Mouse (Mus musculus): ENCODE measurements around the gene Cacna1g. TPM values are rescaled to one million over a fixed set of nuclear protein-coding genes. Genes with fewer than 3 reads are reported as not detected.
"Not testable (repeated sequence)": the region's sequence is repeated elsewhere in the genome, so short reads cannot be mapped to it uniquely, and the experiment has no call there.

Gene Cacna1g
- polyA plus RNA-seq, 1 experiment from 2014 or later = 32.7 TPM

DNA sequence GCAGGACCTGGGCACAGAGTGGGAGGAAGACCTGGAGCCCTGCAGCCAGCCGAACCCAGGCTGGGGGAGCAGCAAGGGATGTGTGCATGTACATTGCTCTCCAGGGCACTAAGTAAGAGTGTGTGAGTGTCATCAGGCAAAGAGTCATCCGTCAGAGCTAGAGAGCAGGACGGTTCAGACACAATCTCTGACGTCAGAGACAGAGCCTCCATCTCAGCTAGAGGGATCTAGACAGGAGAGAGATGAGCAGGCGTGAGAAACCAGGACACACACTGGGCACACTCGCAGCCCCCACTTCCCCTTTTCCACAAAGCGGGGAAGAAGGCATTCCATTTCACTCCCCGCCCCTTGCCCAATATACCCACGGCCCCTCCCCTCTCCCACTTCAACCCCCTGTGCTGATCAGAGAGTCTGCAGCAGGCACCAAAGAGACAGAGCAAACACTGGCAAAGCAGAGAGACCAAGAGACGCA, 61.0 kb downstream of the Cacna1g start:
- H3K36me3 ChIP-seq = peaks cover 97% of the 10 kb centered on the region
- no peak overlapping the region for H3K27ac ChIP-seq
- H3K9me3 ChIP-seq = no peaks in the 10 kb centered on the region
- no peaks in the 10 kb centered on the region for H3K27me3 ChIP-seq
- H3K4me3 ChIP-seq = no peak overlapping the region
- WGBS = 43% methylated on average over 10 of the region's 10 CpGs
- H3K9ac ChIP-seq = peak overlapping the region; percentile 13; the same call in 1 of the 2 replicates
- H3K4me2 ChIP-seq (replicated peaks) = no peak overlapping the region
- H3K4me1 ChIP-seq = peaks cover 35% of the 10 kb centered on the region
- ATAC-seq (ENCODE audit: low FRiP score, low read depth) = peak; percentile 3; the same call in 1 of the 2 replicates

DNA sequence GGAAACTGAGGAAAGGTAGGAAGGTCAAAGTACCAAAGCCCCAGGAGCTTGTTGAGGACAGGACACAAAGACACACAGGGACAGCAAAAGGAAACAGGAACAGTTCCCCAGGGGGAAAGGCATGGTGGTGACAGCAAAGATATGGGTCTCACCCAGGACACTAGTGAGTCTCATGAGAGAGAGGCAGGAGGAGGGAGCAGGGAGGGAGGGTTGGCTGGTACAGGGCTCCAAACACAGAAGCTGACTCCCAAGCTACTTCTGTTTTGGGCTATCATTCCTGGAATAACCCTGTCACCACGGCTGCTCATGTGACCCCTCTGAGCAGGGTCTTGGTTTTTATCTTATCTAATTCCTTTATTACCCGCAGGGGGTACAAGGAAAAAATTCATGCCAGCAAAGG, 61.4 kb downstream of the Cacna1g start:
- Histone ChIP-seq H3K27me3 (no peaks in the 10 kb centered on the region), H3K9ac (no peak overlapping the region), H3K4me1 (peaks cover 40% of the 10 kb centered on the region), H3K9me3 (no peaks in the 10 kb centered on the region), H3K27ac (no peak overlapping the region), H3K4me3 (no peak overlapping the region), H3K4me2 (replicated peaks) (no peak overlapping the region), H3K36me3 (peaks cover 92% of the 10 kb centered on the region)
- 54% methylated on average over 2 of the region's 2 CpGs for WGBS
- ATAC-seq (ENCODE audit: low FRiP score, low read depth) = no peak

DNA sequence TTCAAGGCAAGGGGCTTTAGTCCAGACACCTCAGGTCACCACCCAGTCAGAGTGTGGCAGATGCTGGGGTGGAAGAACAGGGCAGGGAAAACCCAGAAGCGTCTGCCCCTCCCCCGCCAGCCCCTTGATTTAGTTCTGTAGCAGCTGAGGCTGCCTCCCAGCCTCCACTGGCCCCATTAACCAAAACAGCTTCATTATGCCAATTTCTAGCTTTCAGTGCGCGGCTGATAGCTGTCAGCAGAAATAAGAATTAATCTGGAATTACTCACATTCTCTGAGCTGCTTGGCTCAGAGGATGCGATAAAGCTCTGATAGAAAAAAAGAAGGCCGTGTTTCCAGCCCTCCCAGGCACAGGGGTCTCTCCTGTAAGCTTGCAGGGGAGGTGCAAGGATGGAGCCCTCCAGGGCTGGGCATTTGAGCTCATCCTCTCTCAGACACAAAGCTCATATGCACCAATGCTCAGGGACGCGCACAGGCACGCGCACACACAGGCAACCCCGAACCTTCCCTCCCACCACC, 66.1 kb downstream of the Cacna1g start:
- peaks cover 45% of the 10 kb centered on the region for H3K36me3 ChIP-seq
- ATAC-seq (ENCODE audit: low FRiP score, low read depth) = no peak
- no peak overlapping the region; the same call in 1 of the 2 replicates for H3K27ac ChIP-seq
- no peak overlapping the region for H3K4me2 ChIP-seq (replicated peaks)
- no peak overlapping the region for H3K4me3 ChIP-seq
- H3K9ac ChIP-seq = no peak overlapping the region
- no peaks in the 10 kb centered on the region for H3K27me3 ChIP-seq
- WGBS = 50% methylated on average over 11 of the region's 11 CpGs
- H3K9me3 ChIP-seq = no peaks in the 10 kb centered on the region
- H3K4me1 ChIP-seq = peaks cover 54% of the 10 kb centered on the region

DNA sequence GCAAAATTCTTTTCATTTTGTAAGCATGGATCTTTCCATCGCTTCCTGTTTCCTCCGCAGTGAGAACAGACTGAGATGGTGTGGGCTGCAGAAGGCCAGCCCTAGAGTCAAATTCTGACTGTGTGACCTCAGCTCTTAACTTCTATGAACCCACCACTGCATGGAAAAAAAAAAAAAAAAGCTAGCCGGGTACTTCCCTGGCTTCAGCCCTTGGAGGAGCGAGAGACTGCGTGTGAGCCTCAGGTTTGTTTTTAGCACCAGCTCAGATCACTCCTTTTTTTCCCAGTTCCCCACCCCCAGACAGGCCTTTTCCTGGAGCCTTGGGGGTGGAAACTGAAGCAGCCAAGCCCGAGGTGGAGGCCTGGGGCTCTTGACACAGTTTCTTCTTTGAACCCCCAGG, 68.7 kb downstream of the Cacna1g start:
- no peak overlapping the region for H3K4me2 ChIP-seq (replicated peaks)
- ATAC-seq (ENCODE audit: low FRiP score, low read depth) = 0 out of 2 replicates have a peak, but pooled peaks have one; percentile 20
- peak overlapping the region; percentile 55; the same call in 1 of the 2 replicates for H3K27ac ChIP-seq
- peaks cover 20% of the 10 kb centered on the region for H3K36me3 ChIP-seq
- H3K4me1 ChIP-seq = peaks cover 57% of the 10 kb centered on the region
- WGBS = 51% methylated on average over 6 of the region's 6 CpGs
- H3K27me3 ChIP-seq = no peaks in the 10 kb centered on the region
- no peak overlapping the region; the same call in 1 of the 2 replicates for H3K9ac ChIP-seq
- no peak overlapping the region for H3K4me3 ChIP-seq
- H3K9me3 ChIP-seq = no peaks in the 10 kb centered on the region

DNA sequence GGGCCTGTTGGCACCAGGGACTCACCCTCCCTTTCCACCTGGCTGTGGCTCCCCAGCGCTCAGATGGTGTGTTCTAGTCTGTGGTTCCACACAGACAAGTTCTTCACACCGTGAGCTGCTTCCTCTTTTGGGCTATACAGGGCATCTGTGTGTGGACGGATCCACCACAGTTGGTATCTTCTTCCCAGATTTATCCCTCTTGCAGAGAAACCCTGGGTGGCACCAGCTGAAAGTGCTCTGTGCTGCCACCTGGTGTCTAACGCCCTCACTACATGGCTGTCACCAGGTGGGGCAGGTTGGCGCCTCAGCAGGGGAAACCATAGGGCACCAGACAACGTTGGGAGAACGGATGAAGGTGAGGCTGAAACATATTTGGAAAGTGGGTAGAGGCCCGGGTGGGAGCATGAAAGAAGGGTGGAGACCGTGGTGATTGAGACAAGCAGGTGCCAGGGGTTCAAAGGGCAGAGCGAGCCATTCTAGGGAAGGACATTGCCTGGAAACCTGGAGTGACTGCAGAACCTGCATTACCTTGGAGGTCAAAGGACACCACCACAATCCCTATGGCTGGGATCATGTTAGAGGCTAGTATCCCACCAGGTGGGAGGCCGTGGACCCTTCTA, 69.2 kb downstream of the Cacna1g start:
- Histone ChIP-seq H3K4me2 (replicated peaks) (no peak overlapping the region), H3K4me3 (no peak overlapping the region), H3K9ac (no peak overlapping the region), H3K9me3 (no peaks in the 10 kb centered on the region), H3K36me3 (peaks cover 14% of the 10 kb centered on the region), H3K4me1 (peaks cover 56% of the 10 kb centered on the region), H3K27ac (peak overlapping the region; percentile 55; the same call in 1 of the 2 replicates), H3K27me3 (no peaks in the 10 kb centered on the region)
- WGBS = 24% methylated on average over 11 of the region's 11 CpGs
- peak; percentile 33; the same call in 1 of the 2 replicates for ATAC-seq (ENCODE audit: low FRiP score, low read depth)

DNA sequence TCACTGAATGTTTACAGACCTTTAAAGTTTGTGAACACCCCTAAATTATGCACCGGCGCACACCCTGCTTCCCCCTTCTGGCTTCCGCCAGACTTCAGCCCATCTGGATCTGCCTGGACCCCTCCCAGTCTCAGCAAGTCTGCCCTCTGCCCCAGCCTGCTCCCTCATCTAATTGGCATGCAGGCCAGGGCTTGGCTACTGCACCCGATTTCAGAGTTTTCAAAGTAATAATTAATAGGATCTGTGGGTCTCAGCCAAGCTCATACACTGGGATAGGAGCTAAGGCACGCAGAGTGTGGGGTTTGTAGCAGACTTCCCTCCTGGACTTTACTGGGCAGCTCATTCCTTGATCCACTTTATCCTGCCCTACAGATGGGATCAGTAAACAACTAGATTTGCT, 69.8 kb downstream of the Cacna1g start:
- no peak for ATAC-seq (ENCODE audit: low FRiP score, low read depth)
- WGBS = 38% methylated on average over 5 of the region's 5 CpGs
- H3K4me2 ChIP-seq (replicated peaks) = no peak overlapping the region
- H3K4me1 ChIP-seq = peaks cover 50% of the 10 kb centered on the region
- no peaks in the 10 kb centered on the region for H3K27me3 ChIP-seq
- H3K4me3 ChIP-seq = no peak overlapping the region
- H3K9me3 ChIP-seq = no peaks in the 10 kb centered on the region
- H3K27ac ChIP-seq = peak overlapping the region; percentile 28; the same call in 1 of the 2 replicates
- H3K9ac ChIP-seq = no peak overlapping the region
- peaks cover 8% of the 10 kb centered on the region for H3K36me3 ChIP-seq

DNA sequence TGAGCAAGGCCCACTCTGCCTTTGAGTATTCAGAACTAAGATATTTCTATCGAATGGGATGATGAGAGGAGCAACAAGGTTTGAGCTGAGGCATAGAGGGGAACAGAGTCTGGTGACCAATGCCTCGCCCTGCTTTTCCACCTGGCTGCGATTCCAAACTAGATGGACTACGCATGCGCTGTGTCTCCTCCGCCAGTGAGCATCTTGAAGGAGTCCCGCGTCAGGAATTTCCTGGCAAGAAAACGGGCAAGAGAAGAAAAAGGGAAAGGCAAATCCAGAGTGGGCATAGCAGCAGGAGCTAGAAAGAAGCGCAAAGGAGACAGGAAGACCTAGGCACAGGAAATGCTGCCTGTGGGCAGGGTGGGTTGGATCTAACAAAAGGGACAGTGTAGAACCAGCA, 70.2 kb downstream of the Cacna1g start:
- Histone ChIP-seq H3K36me3 (peaks cover 4% of the 10 kb centered on the region), H3K4me2 (replicated peaks) (no peak overlapping the region), H3K27ac (peak overlapping the region; percentile 28; the same call in 1 of the 2 replicates), H3K9me3 (no peaks in the 10 kb centered on the region), H3K4me3 (no peak overlapping the region), H3K4me1 (peaks cover 48% of the 10 kb centered on the region), H3K27me3 (no peaks in the 10 kb centered on the region), H3K9ac (no peak overlapping the region)
- no peak for ATAC-seq (ENCODE audit: low FRiP score, low read depth)
- 76% methylated on average over 10 of the region's 10 CpGs for WGBS

DNA sequence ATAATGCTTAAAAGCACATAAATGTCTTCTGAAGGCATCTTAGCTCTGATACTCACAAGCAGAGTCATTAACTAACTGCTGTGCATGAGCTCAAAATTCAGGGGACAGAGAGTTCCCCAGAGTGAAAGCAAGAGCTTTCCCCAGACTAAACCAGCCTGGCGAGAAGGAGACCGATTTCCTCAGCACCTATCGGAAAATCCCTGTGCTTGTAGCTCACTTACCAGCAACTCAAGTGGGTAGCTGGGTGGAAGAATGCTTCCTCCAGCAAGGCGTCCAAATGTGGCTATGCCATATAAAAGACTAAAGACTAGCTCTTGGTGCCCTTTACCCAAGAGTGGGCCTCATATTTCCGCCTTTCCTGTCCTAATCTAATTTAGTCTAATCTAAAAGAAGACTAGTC, 71.3 kb downstream of the Cacna1g start:
- Histone ChIP-seq H3K27me3 (no peaks in the 10 kb centered on the region), H3K9me3 (no peaks in the 10 kb centered on the region), H3K36me3 (no peaks in the 10 kb centered on the region), H3K9ac (no peak overlapping the region), H3K4me1 (peaks cover 44% of the 10 kb centered on the region), H3K4me3 (no peak overlapping the region), H3K27ac (no peak overlapping the region), H3K4me2 (replicated peaks) (no peak overlapping the region)
- no peak for ATAC-seq (ENCODE audit: low FRiP score, low read depth)
- WGBS = 79% methylated on average over 5 of the region's 5 CpGs

DNA sequence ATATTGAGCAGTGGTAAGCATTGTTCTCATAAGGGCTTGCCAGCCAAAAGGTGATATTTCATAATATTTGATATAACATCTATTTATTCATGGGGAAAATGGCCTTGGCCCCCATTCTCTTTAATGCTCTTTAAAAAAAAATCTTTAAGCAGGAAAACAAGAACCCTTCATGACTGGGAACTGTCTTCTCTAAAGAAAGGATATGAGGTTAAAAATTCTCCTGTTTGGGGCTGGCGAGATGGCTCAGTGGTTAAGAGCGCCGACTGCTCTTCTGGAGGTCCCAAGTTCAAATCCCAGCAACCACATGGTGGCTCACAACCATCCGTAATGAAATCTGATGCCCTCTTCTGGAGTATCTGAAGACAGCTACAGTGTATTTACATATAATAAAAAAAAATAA, 72.0 kb downstream of the Cacna1g start:
- H3K27me3 ChIP-seq; H3K9ac ChIP-seq; H3K9me3 ChIP-seq; H3K36me3 ChIP-seq; H3K4me2 ChIP-seq (replicated peaks); H3K4me3 ChIP-seq; H3K27ac ChIP-seq; ATAC-seq (ENCODE audit: low FRiP score, low read depth): not testable (repeated sequence)
- H3K4me1 ChIP-seq = peaks cover 37% of the 10 kb centered on the region
- 82% methylated on average over 4 of the region's 4 CpGs for WGBS

DNA sequence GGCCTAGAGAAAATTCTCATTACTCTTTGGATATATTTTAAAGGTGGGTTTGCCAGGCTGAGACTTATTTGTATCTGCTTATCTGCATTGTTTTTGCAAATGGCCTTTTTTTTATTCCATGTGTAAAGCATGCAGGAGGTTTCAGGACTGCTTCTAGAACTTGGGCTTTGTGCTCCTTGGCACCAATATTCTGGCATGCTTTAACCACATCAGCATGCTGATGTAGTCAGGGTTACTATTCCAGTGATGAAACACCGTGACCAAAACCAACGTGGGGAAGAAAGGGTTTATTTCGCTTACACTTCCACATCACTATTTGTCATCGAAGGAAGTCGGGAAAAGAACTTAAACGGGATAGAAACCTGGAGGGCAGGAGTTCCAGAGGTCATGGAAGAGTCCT, 73.0 kb downstream of the Cacna1g start:
- Histone ChIP-seq H3K27me3 (no peaks in the 10 kb centered on the region), H3K4me1 (peaks cover 28% of the 10 kb centered on the region), H3K9ac (no peak overlapping the region), H3K4me3 (no peak overlapping the region), H3K9me3 (no peaks in the 10 kb centered on the region), H3K27ac (no peak overlapping the region), H3K4me2 (replicated peaks) (no peak overlapping the region), H3K36me3 (no peaks in the 10 kb centered on the region)
- ATAC-seq (ENCODE audit: low FRiP score, low read depth) = no peak
- 66% methylated on average over 6 of the region's 6 CpGs for WGBS

DNA sequence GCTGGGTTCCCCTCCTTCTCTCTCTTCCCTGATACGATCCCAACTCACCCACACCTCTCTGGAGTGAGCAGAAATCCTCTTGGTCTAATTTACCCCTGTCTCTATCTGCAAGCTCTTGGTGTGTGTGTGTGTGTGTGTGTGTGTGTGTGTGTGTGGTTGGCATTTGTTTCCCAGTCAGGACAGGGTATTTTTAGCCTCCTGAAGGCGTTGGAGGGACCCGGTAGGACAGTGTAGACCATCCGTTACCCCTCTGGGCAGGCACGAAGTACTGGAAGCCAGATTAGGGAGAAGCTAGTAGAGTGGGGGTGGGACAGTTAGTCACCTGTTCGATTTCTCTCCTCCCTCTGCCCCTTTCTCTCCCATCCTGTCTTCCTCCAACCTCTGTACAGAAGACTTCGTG, 79.9 kb downstream of the Cacna1g start:
- Histone ChIP-seq H3K27me3 (peaks cover 20% of the 10 kb centered on the region), H3K4me2 (replicated peaks) (no peak overlapping the region), H3K9ac (no peak overlapping the region), H3K4me1 (peaks cover 9% of the 10 kb centered on the region), H3K36me3 (no peaks in the 10 kb centered on the region), H3K27ac (no peak overlapping the region), H3K4me3 (no peak overlapping the region), H3K9me3 (no peaks in the 10 kb centered on the region)
- WGBS = 84% methylated on average over 7 of the region's 7 CpGs
- ATAC-seq (ENCODE audit: low FRiP score, low read depth) = no peak

DNA sequence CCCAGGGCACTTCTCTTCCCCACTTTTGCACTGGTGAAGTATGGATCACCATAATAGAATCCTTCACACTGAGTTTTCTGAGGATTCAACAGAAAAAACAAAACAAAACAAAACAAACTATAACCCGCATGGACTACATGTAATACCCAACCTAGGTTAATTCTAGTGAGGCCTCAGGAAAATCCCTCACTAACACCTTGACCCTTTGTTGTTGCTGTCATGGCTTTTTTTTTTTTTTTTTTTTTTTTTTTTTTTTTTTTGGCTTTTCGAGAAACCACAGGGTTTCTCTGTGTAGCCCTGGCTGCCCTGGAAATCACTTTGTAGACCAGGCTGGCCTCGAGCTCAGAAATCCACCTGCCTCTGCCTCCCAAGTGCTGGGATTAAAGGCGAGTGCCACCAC, 80.5 kb downstream of the Cacna1g start:
- H3K27ac ChIP-seq; ATAC-seq (ENCODE audit: low FRiP score, low read depth); H3K9me3 ChIP-seq; H3K9ac ChIP-seq; H3K36me3 ChIP-seq; H3K4me1 ChIP-seq; H3K4me3 ChIP-seq; H3K4me2 ChIP-seq (replicated peaks): not testable (repeated sequence)
- peaks cover 20% of the 10 kb centered on the region for H3K27me3 ChIP-seq
- WGBS = 83% methylated on average over 4 of the region's 4 CpGs

All from limb, embryonic 13.5 days (tissue).